Mouse (Mus musculus): ENCODE results near the gene Gm10406. TPM values are rescaled to one million over a fixed set of nuclear protein-coding genes. Genes with fewer than 3 reads are reported as not detected.

The Gm10406 gene
- polyA plus RNA-seq (2017; shearing (Covaris generic)) = 1.4 TPM

DNA sequence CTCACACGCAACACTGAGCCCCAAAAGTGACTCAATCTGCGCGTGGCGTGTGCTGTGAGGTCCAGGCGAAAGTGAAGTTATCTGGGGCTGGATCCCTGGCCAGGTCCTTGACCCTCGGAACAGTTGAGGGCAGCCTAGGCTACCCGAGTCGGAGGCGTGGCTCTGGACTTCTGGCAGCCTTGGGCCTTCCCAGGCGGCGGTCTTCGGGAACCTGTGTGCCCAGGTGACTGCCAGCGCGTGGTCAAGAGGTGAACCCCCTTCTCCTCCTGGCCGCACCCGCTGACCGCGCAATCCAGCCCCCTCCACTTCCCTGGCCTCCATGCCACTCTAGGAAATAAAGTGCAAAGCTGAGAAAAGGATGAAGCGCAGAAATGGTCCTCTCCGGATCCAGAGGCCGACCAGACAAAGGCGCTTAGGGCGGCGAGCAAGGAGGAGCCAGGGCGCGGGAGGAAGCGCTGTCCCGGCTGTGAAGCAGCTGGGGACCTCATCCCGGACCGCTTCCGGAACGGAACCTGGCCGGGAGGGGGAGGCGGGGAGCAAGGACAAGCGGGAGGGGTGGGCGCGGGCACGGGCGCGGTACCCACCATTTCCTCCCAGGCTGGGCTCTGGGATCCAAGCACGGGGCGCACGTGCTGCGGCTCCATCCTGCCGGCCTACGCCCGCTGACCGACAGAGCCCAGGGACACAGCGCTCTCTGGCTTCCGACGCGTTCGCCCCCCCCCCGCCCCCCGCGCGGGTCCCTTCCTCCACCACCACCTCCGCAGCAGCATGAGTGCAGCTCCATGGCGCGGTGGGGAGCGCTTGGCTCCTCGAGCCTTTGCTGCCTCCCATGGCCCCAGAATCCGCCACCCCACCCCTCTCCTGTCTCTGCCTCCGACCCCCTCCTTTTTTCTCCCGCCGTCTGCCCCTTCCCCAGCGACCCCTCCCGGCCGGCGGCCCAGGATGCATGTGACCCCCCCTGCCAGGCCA, at the start of gene Gm10406:
Gene Gm10406, minus strand, starts transcription at position 669 of the 969 bp plus-strand sequence.

DNA sequence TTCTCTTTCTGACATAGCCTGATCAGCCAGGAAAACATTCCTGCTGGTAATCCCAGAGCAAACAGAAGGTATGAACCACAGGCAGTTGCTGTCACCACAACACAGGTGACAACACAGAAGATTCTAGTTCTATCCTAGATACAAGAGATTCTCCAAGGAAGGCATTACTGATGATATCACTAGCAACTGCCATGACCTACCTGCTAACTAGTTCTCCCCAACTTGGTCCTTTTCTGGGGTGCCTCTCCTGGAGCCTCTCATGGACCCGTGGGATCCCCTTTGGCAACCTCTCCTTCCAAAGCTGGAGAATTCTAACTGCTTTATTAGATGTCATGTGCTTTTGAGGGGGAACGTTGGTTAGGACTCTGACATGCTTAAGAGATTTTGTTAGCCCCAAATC, 17.6 kb upstream of the Gm10406 start, which contains the start of gene Gm3685:
Gene Gm3685, minus strand, starts transcription at position 101 of the 400 bp plus-strand sequence.

GRCm38 (mm10) chr14:6973718-6974117, 53.5 kb downstream of the Gm10406 start, which contains the start of gene Gm6356:
Gene Gm6356, minus strand, starts transcription at chr14:6973818.

Other genes with a start within 250 kb of the Gm10406 start
- gene Gm3642, start 187.1 kb downstream of the Gm10406 start, polyA plus RNA-seq (2017; shearing (Covaris generic)) = not detected
- gene Gm3667, start 137.5 kb downstream of the Gm10406 start, polyA plus RNA-seq (2017; shearing (Covaris generic)) = 5.1 TPM
- not detected for gene Gm6356, start 53.6 kb downstream of the Gm10406 start, polyA plus RNA-seq (2017; shearing (Covaris generic))
- gene Gm3685, start 17.5 kb upstream of the Gm10406 start, polyA plus RNA-seq (2017; shearing (Covaris generic)) = not detected
- gene Gm3696, start 73.2 kb upstream of the Gm10406 start, polyA plus RNA-seq (2017; shearing (Covaris generic)) = 3.1 TPM
- gene Gm6676, start 98.0 kb upstream of the Gm10406 start, polyA plus RNA-seq (2017; shearing (Covaris generic)) = not detected
- gene Gm3512, start 147.1 kb upstream of the Gm10406 start, polyA plus RNA-seq (2017; shearing (Covaris generic)) = 9.9 TPM
- not detected for gene Gm16434, start 167.1 kb upstream of the Gm10406 start, polyA plus RNA-seq (2017; shearing (Covaris generic))
- gene Gm3727, start 237.3 kb upstream of the Gm10406 start, polyA plus RNA-seq (2017; shearing (Covaris generic)) = not detected

Data from CD4-positive, CD25-positive, alpha-beta regulatory T cell (primary cell).